Mouse (Mus musculus): ENCODE data around the gene Zdhhc19. TPM values are rescaled to one million over a fixed set of nuclear protein-coding genes. Genes with fewer than 3 reads are reported as not detected.

The Zdhhc19 gene
- total and polyA plus RNA-seq, 3 experiments = 0.58 to 1.4 TPM; not detected in 1

- TF ChIP-seq MXI1 (IDR thresholded peaks at IDR 0.05; ENCODE audit: low read depth, low read length) (no peak), HCFC1 (IDR thresholded peaks at IDR 0.05; ENCODE audit: low read depth, low read length) (no peak), TBP (IDR thresholded peaks at IDR 0.05; ENCODE audit: low read depth, low read length) (no peak), ZNF384 (IDR thresholded peaks at IDR 0.05; ENCODE audit: low read depth, low read length) (no peak), CHD2 (IDR thresholded peaks at IDR 0.05; ENCODE audit: low read length) (no peak), GATA1 (IDR thresholded peaks at IDR 0.05; ENCODE audit: low read depth, low read length) (no peak), UBTF (IDR thresholded peaks at IDR 0.05; ENCODE audit: borderline replicate concordance, insufficient read depth, low read depth, low read length) (no peak)
- Histone ChIP-seq H3K27me3 (ENCODE audit: control insufficient read depth in 1 of 2, insufficient read depth in 2 of 2, low read length in 2 of 2) (no peaks in the 10 kb centered on the region), H3K9me3 (replicated peaks; ENCODE audit: insufficient read depth, low read length) (no peaks in the 10 kb centered on the region), H3K4me3 (ENCODE audit: control insufficient read depth in 1 of 2, insufficient read depth in 1 of 2, low read depth in 2 of 2, low read length in 2 of 2) (no peak overlapping the region), H3K9ac (ENCODE audit: control insufficient read depth, low read depth, low read length, poor library complexity, severe bottlenecking) (no peak overlapping the region), H3K79me2 (ENCODE audit: control insufficient read depth, insufficient read depth, low read length, poor library complexity) (no peaks in the 10 kb centered on the region), H3K4me1 (ENCODE audit: control insufficient read depth in 1 of 2, insufficient read depth in 2 of 2, low read length in 2 of 2) (peaks cover 15 to 19% of the 10 kb centered on the region in 2 experiments), H3K36me3 (ENCODE audit: control insufficient read depth in 1 of 2, insufficient read depth in 2 of 2, low read length in 2 of 2) (peaks cover 0 to 10% of the 10 kb centered on the region in 2 experiments; a peak in 2 of 4 replicates), H3K27ac (ENCODE audit: control insufficient read depth, low read depth, low read length) (no peak overlapping the region)
- DNase-seq (ENCODE audit: low read depth, low spot score) = no peak
Observed at GRCm38 (mm10) chr16:32524244-32524615, 28.2 kb downstream of the Zdhhc19 start.

- Histone ChIP-seq H3K27me3 (ENCODE audit: control insufficient read depth in 1 of 2, insufficient read depth in 2 of 2, low read length in 2 of 2) (no peaks in the 10 kb centered on the region), H3K4me1 (ENCODE audit: control insufficient read depth in 1 of 2, insufficient read depth in 2 of 2, low read length in 2 of 2) (peaks cover 4 to 5% of the 10 kb centered on the region in 2 experiments; a peak in 2 of 4 replicates), H3K27ac (ENCODE audit: control insufficient read depth, low read depth, low read length) (no peak overlapping the region)
Observed at GRCm38 (mm10) chr16:32526906-32527305, 30.8 kb downstream of the Zdhhc19 start.

More at GRCm38 (mm10) chr16:32526906-32527305, 30.8 kb downstream of the Zdhhc19 start:
- DNase-seq (ENCODE audit: low read depth, low spot score) = no peak
- H3K4me3 ChIP-seq (ENCODE audit: control insufficient read depth in 1 of 2, insufficient read depth in 1 of 2, low read depth in 2 of 2, low read length in 2 of 2) = no peak overlapping the region
- peaks cover 0 to 5% of the 10 kb centered on the region in 2 experiments; a peak in 2 of 4 replicates for H3K36me3 ChIP-seq (ENCODE audit: control insufficient read depth in 1 of 2, insufficient read depth in 2 of 2, low read length in 2 of 2)
- no peaks in the 10 kb centered on the region for H3K9me3 ChIP-seq (replicated peaks; ENCODE audit: insufficient read depth, low read length)
- no peaks in the 10 kb centered on the region for H3K79me2 ChIP-seq (ENCODE audit: control insufficient read depth, insufficient read depth, low read length, poor library complexity)
- TF ChIP-seq UBTF (IDR thresholded peaks at IDR 0.05; ENCODE audit: borderline replicate concordance, insufficient read depth, low read depth, low read length) (no peak), BHLHE40 (IDR thresholded peaks at IDR 0.05; ENCODE audit: borderline replicate concordance, low read depth, low read length) (no peak), ZKSCAN1 (IDR thresholded peaks at IDR 0.05; ENCODE audit: low read depth, low read length) (no peak), USF1 (IDR thresholded peaks at IDR 0.05; ENCODE audit: low read depth, low read length) (no peak), SIN3A (IDR thresholded peaks at IDR 0.05; ENCODE audit: low read length) (no peak), TCF12 (IDR thresholded peaks at IDR 0.05; ENCODE audit: low read depth, low read length) (no peak), SMC3 (IDR thresholded peaks at IDR 0.05; ENCODE audit: low read depth, low read length) (no peak), CTCF (IDR thresholded peaks at IDR 0.05 in 2 of 3, conservative IDR thresholded peaks at IDR 0.05 in 1 of 3; ENCODE audit: control insufficient read depth in 1 of 3, insufficient read depth in 1 of 3, low read depth in 2 of 3, low read length in 3 of 3, poor library complexity in 1 of 3, severe bottlenecking in 1 of 3) (no peak), MYB (IDR thresholded peaks at IDR 0.05; ENCODE audit: low read depth, low read length) (no peak), GABPA (IDR thresholded peaks at IDR 0.05; ENCODE audit: low read depth, low read length) (no peak), GATA1 (IDR thresholded peaks at IDR 0.05; ENCODE audit: low read depth, low read length) (no peak), POLR2AphosphoS5 (IDR thresholded peaks at IDR 0.05; ENCODE audit: borderline replicate concordance, low read depth, low read length) (no peak), ZC3H11A (IDR thresholded peaks at IDR 0.05; ENCODE audit: low read depth, low read length) (no peak), MAX (IDR thresholded peaks at IDR 0.05; ENCODE audit: low read length) (no peak), ZNF384 (IDR thresholded peaks at IDR 0.05; ENCODE audit: low read depth, low read length) (no peak), CHD1 (IDR thresholded peaks at IDR 0.05; ENCODE audit: low read depth, low read length) (no peak), POLR2AphosphoS2 (IDR thresholded peaks at IDR 0.05; ENCODE audit: low read length) (no peak), MAZ (IDR thresholded peaks at IDR 0.05; ENCODE audit: low read depth, low read length) (no peak)
- H3K9ac ChIP-seq (ENCODE audit: control insufficient read depth, low read depth, low read length, poor library complexity, severe bottlenecking) = no peak overlapping the region

Data from MEL (cell line).